Comparison of ENCODE assay signal across 7 mouse cellular contexts in genomic region chr17:27212768-27213525, GRCm38 (mm10). TPM values are rescaled to one million over a fixed set of nuclear protein-coding genes. Genes with fewer than 3 reads are reported as not detected.
DNase-seq lines count a peak whose midpoint lies in the region; ATAC-seq and TF ChIP-seq lines count a peak whose summit lies in the region.

No protein-coding gene starts in this region.

- H3K79me2 ChIP-seq in heart, adult 2 months (replicated peaks; ENCODE audit: control insufficient read depth, insufficient read depth, low read length), result no peaks in the 10 kb centered on the region

- no peaks in the 10 kb centered on the region for H3K9me3 ChIP-seq in lung, embryonic 16.5 days (ENCODE audit: control insufficient read depth, low read length)
- H3K9me3 ChIP-seq in stomach, embryonic 14.5 days (ENCODE audit: control insufficient read depth, low read depth, low read length), result no peaks in the 10 kb centered on the region

- 7% methylated on average over 11 of the region's 11 CpGs for WGBS in heart, adult 2 months
- 3% methylated on average over 11 of the region's 11 CpGs for WGBS in lung, embryonic 16.5 days
- WGBS in stomach, embryonic 14.5 days, result 4% methylated on average over 11 of the region's 11 CpGs

- H3K27ac ChIP-seq in heart, adult 2 months, result no peak overlapping the region
- H3K27ac ChIP-seq in lung, embryonic 16.5 days (ENCODE audit: low read length), result no peak overlapping the region
- 0 out of 2 replicates have a peak overlapping the region, but pooled peaks have one; percentile 33 for H3K27ac ChIP-seq in stomach, embryonic 14.5 days (ENCODE audit: low read length)

- TF ChIP-seq CTCF in heart, adult 2 months (IDR thresholded peaks at IDR 0.05), result peak; percentile 76

- H3K4me2 ChIP-seq in lung, embryonic 16.5 days (ENCODE audit: low read depth, low read length), result no peak overlapping the region
- H3K4me2 ChIP-seq in stomach, embryonic 14.5 days (replicated peaks; ENCODE audit: low read depth, low read length), result peak overlapping the region; percentile 29; the same call in 1 of the 2 replicates

- H3K9ac ChIP-seq in heart, adult 2 months (ENCODE audit: low read depth, low read length), result no peak overlapping the region
- no peak overlapping the region for H3K9ac ChIP-seq in lung, embryonic 16.5 days (ENCODE audit: low read length)
- no peak overlapping the region for H3K9ac ChIP-seq in stomach, embryonic 14.5 days (replicated peaks; ENCODE audit: low read depth, low read length)

- no peak overlapping the region for H3K4me3 ChIP-seq in heart, adult 2 months
- no peak overlapping the region for H3K4me3 ChIP-seq in lung, embryonic 16.5 days (ENCODE audit: low read length)
- H3K4me3 ChIP-seq in stomach, embryonic 14.5 days (ENCODE audit: low read depth, low read length), result no peak overlapping the region

- H3K27me3 ChIP-seq in heart, adult 2 months (ENCODE audit: control insufficient read depth, insufficient read depth, low read length), result no peaks in the 10 kb centered on the region; the same call in 1 of the 2 replicates
- H3K27me3 ChIP-seq in lung, embryonic 16.5 days (ENCODE audit: control insufficient read depth, insufficient read depth, low read depth, low read length), result no peaks in the 10 kb centered on the region
- H3K27me3 ChIP-seq in stomach, embryonic 14.5 days (ENCODE audit: control insufficient read depth, insufficient read depth, low read length), result no peaks in the 10 kb centered on the region

- H3K36me3 ChIP-seq in heart, adult 2 months (ENCODE audit: control insufficient read depth, insufficient read depth, low read length), result no peaks in the 10 kb centered on the region
- no peaks in the 10 kb centered on the region for H3K36me3 ChIP-seq in lung, embryonic 16.5 days (ENCODE audit: control insufficient read depth, insufficient read depth, low read length)
- no peaks in the 10 kb centered on the region for H3K36me3 ChIP-seq in stomach, embryonic 14.5 days (ENCODE audit: control insufficient read depth, insufficient read depth, low read length)

- TF ChIP-seq POLR2A in heart, adult 2 months (IDR thresholded peaks at IDR 0.05; ENCODE audit: insufficient read depth, low read depth, low read length), result no peak

- intact Hi-C loops in heart, adult 2 months (cut with DNase I), result loop anchor here (1.0 to 10.0 kb wide), 4 partner anchors 44 to 422 kb away; partner anchors contain the start of genes RPS10-NUDT3 and Rps10

- TF ChIP-seq EP300 in heart, adult 2 months (IDR thresholded peaks at IDR 0.05; ENCODE audit: insufficient read depth, low read depth, low read length), result no peak

- ATAC-seq in lung, embryonic 16.5 days (ENCODE audit: low read depth), result peak; percentile 74
- ATAC-seq in stomach, embryonic 14.5 days (ENCODE audit: insufficient number of reproducible peaks, insufficient read depth, low FRiP score, low read depth), result peak; percentile 77; the same call in 1 of the 2 replicates

- peak; percentile 66 for DNase-seq in urinary bladder, postnatal 14 days (ENCODE audit: low spot score)
- no peak for DNase-seq in urinary bladder, adult 18-20 months (ENCODE audit: low spot score in 2 of 2)
- peak; percentile 42 for DNase-seq in cerebellum, adult 8-10 months
- DNase-seq in heart, adult 2 months, result peak; percentile 50 to 69
- DNase-seq in kidney, adult 9 months, result peak; percentile 96

- no peaks in the 10 kb centered on the region for H3K4me1 ChIP-seq in heart, adult 2 months (ENCODE audit: control insufficient read depth, insufficient read depth, low read length)
- peaks cover 2% of the 10 kb centered on the region for H3K4me1 ChIP-seq in lung, embryonic 16.5 days (replicated peaks; ENCODE audit: control insufficient read depth, insufficient read depth, low read length)
- peaks cover 9% of the 10 kb centered on the region; the same call in 1 of the 2 replicates for H3K4me1 ChIP-seq in stomach, embryonic 14.5 days (ENCODE audit: control insufficient read depth, insufficient read depth, low read length)

RNA-seq across cellular contexts. Expression of gene Lemd2, which starts 8.7 kb away (rescaled TPM):
- total RNA-seq in heart, adult 2 months (2021), result 10 to 100 TPM; 30.0 to 31.4 TPM
- 38.3 and 39.5 TPM in 2 replicates for polyA plus RNA-seq in heart, adult 2 months (2012; rRNA removed)
- 7.2 and 9.9 TPM in 2 replicates for polyA plus RNA-seq in lung, embryonic 16.5 days (2015; fragmentation: Nextera tagmentation; extraction: Ambion mirVana)
- 11.3 and 11.6 TPM in 2 replicates for polyA plus RNA-seq in stomach, embryonic 14.5 days (2014; fragmentation: Nextera tagmentation; extraction: Ambion mirVana)

RNA-seq across cellular contexts. Expression of gene Ip6k3, which starts 45.4 kb away (rescaled TPM):
- total RNA-seq in heart, adult 2 months (2021), result 1 to 10 TPM; 4.1 to 5.6 TPM
- polyA plus RNA-seq in heart, adult 2 months (2012; rRNA removed), result 8.2 and 10.1 TPM in 2 replicates
- 0.16 and 0.43 TPM in 2 replicates for polyA plus RNA-seq in lung, embryonic 16.5 days (2015; fragmentation: Nextera tagmentation; extraction: Ambion mirVana)
- polyA plus RNA-seq in stomach, embryonic 14.5 days (2014; fragmentation: Nextera tagmentation; extraction: Ambion mirVana), result 0.13 TPM in 1 of 2 replicates, not detected in the other

Comparison
In these comparisons a context has a peak if more than half of its experiments do, and no peak if none do; other contexts are left out.
1. DNase-seq: peak in urinary bladder, postnatal 14 days (single experiment), cerebellum, adult 8-10 months (single experiment), heart, adult 2 months (2 of 2) and kidney, adult 9 months (single experiment); none in urinary bladder, adult 18-20 months (0 of 2).